Mouse (Mus musculus): ENCODE data around the gene Trnau1ap. TPM values are rescaled to one million over a fixed set of nuclear protein-coding genes. Genes with fewer than 3 reads are reported as not detected.
A peak's percentile ranks its signal among the peaks of the same experiment; 100 is the strongest.

Gene Trnau1ap
- polyA plus RNA-seq, 1 experiment from 2014 or later, result 69.9 TPM

GRCm38 (mm10) chr4:132338943-132339342 lies 9.6 kb upstream of the Trnau1ap start:
- no peak overlapping the region for H3K4me2 ChIP-seq
- H3K4me3 ChIP-seq (replicated peaks), result no peak overlapping the region
- no peak for ATAC-seq (ENCODE audit: low FRiP score)
- peaks cover 7% of the 10 kb centered on the region for H3K4me1 ChIP-seq
- no peaks in the 10 kb centered on the region for H3K27me3 ChIP-seq (replicated peaks)
- no peak overlapping the region for H3K27ac ChIP-seq (replicated peaks)
- WGBS, result 89% methylated on average over 13 of the region's 13 CpGs
- peaks cover 43% of the 10 kb centered on the region for H3K36me3 ChIP-seq
- no peaks in the 10 kb centered on the region for H3K9me3 ChIP-seq (replicated peaks)
- H3K9ac ChIP-seq (replicated peaks), result no peak overlapping the region

GRCm38 (mm10) chr4:132332880-132333279 lies 3.5 kb upstream of the Trnau1ap start:
- no peak overlapping the region for H3K4me3 ChIP-seq (replicated peaks)
- WGBS, result 90% methylated on average over 6 of the region's 6 CpGs
- ATAC-seq (ENCODE audit: low FRiP score), result no peak
- H3K4me2 ChIP-seq, result no peak overlapping the region
- no peak overlapping the region for H3K9ac ChIP-seq (replicated peaks)
- peaks cover 44% of the 10 kb centered on the region for H3K36me3 ChIP-seq
- peaks cover 12% of the 10 kb centered on the region for H3K4me1 ChIP-seq
- H3K9me3 ChIP-seq (replicated peaks), result no peaks in the 10 kb centered on the region
- no peak overlapping the region for H3K27ac ChIP-seq (replicated peaks)
- no peaks in the 10 kb centered on the region for H3K27me3 ChIP-seq (replicated peaks)

GRCm38 (mm10) chr4:132331960-132332359 lies 2.6 kb upstream of the Trnau1ap start:
- H3K9ac ChIP-seq (replicated peaks), result no peak overlapping the region
- no peak overlapping the region for H3K27ac ChIP-seq (replicated peaks)
- H3K9me3 ChIP-seq (replicated peaks), result no peaks in the 10 kb centered on the region
- no peaks in the 10 kb centered on the region for H3K27me3 ChIP-seq (replicated peaks)
- peaks cover 16% of the 10 kb centered on the region for H3K4me1 ChIP-seq
- no peak overlapping the region for H3K4me2 ChIP-seq
- 63% methylated on average over 3 of the region's 3 CpGs for whole genome bisulfite sequencing
- ATAC-seq (ENCODE audit: low FRiP score), result no peak
- no peak overlapping the region for H3K4me3 ChIP-seq (replicated peaks)
- H3K36me3 ChIP-seq, result peaks cover 42% of the 10 kb centered on the region

DNA sequence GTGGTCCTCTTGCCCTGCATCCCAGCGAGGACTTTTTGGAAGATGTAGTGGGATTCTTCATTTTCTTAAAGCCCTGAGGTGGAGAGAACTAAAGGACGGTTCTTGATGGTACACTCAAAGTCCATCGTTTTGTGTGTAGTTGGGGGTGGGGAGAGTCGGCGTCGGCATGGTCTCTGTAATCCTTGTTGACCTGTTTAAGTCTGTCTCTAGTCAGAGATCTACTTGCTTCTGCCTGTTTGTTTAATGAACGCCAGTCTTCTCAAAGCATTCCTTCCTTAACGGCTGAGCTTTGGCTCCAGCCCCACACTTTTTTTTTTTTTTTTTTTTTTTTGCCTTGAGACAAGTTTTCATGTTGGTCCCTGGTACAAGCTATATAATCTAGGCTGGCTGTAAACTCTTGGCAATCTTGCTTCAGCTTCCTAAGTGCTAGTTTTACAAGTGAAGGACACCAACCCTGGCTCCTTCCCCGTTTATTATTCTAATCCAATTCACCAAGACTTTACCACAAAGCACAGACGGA lies 557 bp upstream of the Trnau1ap start:
- H3K27me3 ChIP-seq (replicated peaks), result no peaks in the 10 kb centered on the region
- H3K27ac ChIP-seq (replicated peaks), result peak overlapping the region; percentile 88
- 8% methylated on average over 10 of the region's 10 CpGs for WGBS
- H3K9ac ChIP-seq (replicated peaks), result peak overlapping the region; percentile 94
- ATAC-seq (ENCODE audit: low FRiP score), result no peak; the same call in 1 of the 2 replicates
- no peaks in the 10 kb centered on the region for H3K9me3 ChIP-seq (replicated peaks)
- peak overlapping the region; percentile 88 for H3K4me3 ChIP-seq (replicated peaks)
- peaks cover 16% of the 10 kb centered on the region for H3K4me1 ChIP-seq
- peaks cover 38% of the 10 kb centered on the region for H3K36me3 ChIP-seq
- peak overlapping the region; percentile 79 for H3K4me2 ChIP-seq

DNA sequence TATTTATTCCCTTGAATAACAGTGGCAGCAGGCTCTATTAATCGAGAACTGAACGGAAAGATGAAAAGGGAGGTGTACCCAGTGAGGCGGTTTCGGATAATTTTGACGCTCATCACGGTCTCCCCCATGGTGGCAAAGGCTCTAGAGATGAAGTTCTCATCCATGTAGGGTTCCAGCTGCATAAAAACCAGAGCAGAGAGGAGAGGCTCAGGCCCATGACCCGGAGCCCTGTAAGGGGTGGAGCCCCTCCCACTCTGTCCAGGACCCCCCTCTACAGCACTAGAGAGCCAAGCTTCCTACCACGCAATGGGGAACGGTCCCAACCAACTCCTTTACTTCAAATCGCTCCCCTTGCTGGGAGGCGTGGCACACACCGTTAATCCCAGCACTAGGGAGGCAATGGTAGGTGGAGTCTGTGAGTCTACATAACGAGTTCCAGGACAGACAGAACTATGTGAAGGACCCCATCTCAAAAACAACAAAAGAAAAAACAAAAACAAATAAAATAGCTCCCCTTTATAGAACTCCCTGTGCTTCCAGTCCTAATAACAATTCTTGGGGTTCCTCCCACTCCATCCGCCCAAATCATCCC lies 851 bp downstream of the Trnau1ap start:
- H3K4me1 ChIP-seq, result peaks cover 16% of the 10 kb centered on the region
- H3K27me3 ChIP-seq (replicated peaks), result no peaks in the 10 kb centered on the region
- ATAC-seq (ENCODE audit: low FRiP score), result no peak
- WGBS, result 49% methylated on average over 14 of the region's 14 CpGs
- peak overlapping the region; percentile 88 for H3K4me3 ChIP-seq (replicated peaks)
- peak overlapping the region; percentile 88 for H3K27ac ChIP-seq (replicated peaks)
- peak overlapping the region; percentile 79 for H3K4me2 ChIP-seq
- H3K36me3 ChIP-seq, result peaks cover 39% of the 10 kb centered on the region
- H3K9ac ChIP-seq (replicated peaks), result peak overlapping the region; percentile 94
- H3K9me3 ChIP-seq (replicated peaks), result no peaks in the 10 kb centered on the region

DNA sequence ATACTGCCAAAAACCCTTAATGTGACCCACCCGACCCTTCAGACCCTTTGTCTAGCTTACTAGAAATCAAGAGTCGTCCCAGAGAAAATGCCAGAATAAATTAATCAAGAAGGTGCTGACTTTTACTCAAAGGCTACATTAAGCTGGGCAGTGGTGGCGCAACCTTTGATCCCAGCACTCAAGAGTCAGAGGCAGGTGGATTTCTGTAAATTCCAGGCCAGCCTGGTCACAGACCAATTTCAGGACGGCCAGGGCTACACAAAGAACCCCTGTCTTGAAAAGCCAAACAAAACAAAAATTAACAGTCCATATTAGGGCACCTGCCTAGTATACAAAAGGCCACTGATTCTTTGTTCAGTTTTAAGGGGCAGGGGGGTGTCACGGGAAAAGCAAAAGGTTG lies 2.9 kb downstream of the Trnau1ap start:
- 74% methylated on average over 5 of the region's 5 CpGs for WGBS
- peaks cover 16% of the 10 kb centered on the region for H3K4me1 ChIP-seq
- no peak overlapping the region for H3K4me3 ChIP-seq (replicated peaks)
- H3K4me2 ChIP-seq, result no peak overlapping the region
- H3K27me3 ChIP-seq (replicated peaks), result no peaks in the 10 kb centered on the region
- H3K36me3 ChIP-seq, result peaks cover 42% of the 10 kb centered on the region
- no peak overlapping the region for H3K27ac ChIP-seq (replicated peaks)
- ATAC-seq (ENCODE audit: low FRiP score), result no peak
- no peaks in the 10 kb centered on the region for H3K9me3 ChIP-seq (replicated peaks)
- no peak overlapping the region for H3K9ac ChIP-seq (replicated peaks)

DNA sequence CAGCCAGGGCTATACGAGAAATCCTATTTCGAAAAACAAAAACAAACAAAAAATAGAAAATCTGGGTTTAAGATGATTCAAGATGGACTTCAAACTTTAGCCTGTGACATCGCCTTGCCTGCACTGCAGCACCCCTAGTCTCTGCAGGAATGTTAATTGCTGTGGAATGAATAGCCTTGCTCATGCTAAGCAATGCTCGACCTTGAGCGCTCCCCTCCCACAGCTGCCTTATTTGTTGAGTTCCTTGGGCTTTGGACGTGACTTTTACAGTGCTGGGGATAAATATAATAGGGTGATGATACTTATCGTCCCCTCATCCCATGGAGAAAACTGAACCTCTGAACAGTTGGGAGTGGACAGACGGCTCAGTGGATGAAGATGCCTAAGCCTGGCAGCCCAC lies 13.6 kb downstream of the Trnau1ap start:
- H3K36me3 ChIP-seq, result peaks cover 86% of the 10 kb centered on the region
- H3K27me3 ChIP-seq (replicated peaks), result no peaks in the 10 kb centered on the region
- no peak overlapping the region for H3K9ac ChIP-seq (replicated peaks)
- H3K9me3 ChIP-seq (replicated peaks), result no peaks in the 10 kb centered on the region
- no peak overlapping the region for H3K27ac ChIP-seq (replicated peaks)
- ATAC-seq (ENCODE audit: low FRiP score), result no peak
- H3K4me3 ChIP-seq (replicated peaks), result no peak overlapping the region
- WGBS, result 83% methylated on average over 8 of the region's 8 CpGs
- H3K4me2 ChIP-seq, result no peak overlapping the region
- H3K4me1 ChIP-seq, result peaks cover under 1% of the 10 kb centered on the region

DNA sequence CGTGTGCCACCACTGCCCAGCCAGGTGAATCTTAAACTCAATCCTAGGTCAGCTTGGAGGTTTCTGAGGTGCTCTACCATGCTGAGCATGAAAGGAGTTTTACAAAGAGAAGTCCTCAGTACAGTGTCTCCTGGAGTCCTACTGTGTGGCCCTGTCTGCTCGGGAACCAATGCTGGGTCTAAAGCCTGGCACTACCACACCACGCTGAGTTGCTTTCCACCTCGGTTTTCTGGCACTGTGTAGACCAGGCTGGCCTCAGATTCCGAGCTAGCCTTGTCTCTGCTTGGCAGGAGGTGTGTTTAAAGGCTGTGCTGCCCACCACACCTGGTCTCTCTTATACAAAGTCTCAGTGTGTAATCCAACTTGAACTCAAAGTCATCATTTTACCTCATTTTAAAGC lies 16.7 kb downstream of the Trnau1ap start:
- Histone ChIP-seq H3K4me2 (no peak overlapping the region), H3K27me3 (replicated peaks) (no peaks in the 10 kb centered on the region), H3K4me1 (peaks cover 15% of the 10 kb centered on the region), H3K27ac (replicated peaks) (no peak overlapping the region), H3K4me3 (replicated peaks) (no peak overlapping the region), H3K9ac (replicated peaks) (no peak overlapping the region), H3K36me3 (peaks cover 67% of the 10 kb centered on the region), H3K9me3 (replicated peaks) (no peaks in the 10 kb centered on the region)
- ATAC-seq (ENCODE audit: low FRiP score), result no peak
- 85% methylated on average over 5 of the region's 5 CpGs for WGBS

DNA sequence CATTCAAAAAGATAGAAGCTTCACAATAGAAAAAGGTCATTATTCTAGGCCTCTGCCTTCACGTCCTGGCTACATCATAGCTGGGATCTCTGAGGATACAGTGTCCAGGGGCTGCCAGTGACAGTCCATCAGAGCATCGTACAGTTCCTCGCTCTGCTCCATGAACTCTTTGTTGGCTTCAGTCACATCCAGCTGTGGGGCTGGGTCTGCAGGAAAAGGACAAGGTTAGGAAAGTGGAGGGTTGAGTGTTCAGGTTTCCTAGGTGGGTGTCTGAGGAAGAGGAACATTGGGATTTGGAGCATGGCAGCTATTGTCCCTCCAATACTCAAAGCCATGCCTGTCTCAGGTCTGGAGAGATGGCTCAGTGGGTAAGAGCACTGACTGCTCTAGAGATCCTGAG lies 17.5 kb downstream of the Trnau1ap start:
- no peak overlapping the region for H3K27ac ChIP-seq (replicated peaks)
- peaks cover 15% of the 10 kb centered on the region for H3K4me1 ChIP-seq
- H3K9me3 ChIP-seq (replicated peaks), result no peaks in the 10 kb centered on the region
- peaks cover 62% of the 10 kb centered on the region for H3K36me3 ChIP-seq
- no peaks in the 10 kb centered on the region for H3K27me3 ChIP-seq (replicated peaks)
- no peak for ATAC-seq (ENCODE audit: low FRiP score)
- no peak overlapping the region for H3K4me2 ChIP-seq
- no peak overlapping the region for H3K9ac ChIP-seq (replicated peaks)
- H3K4me3 ChIP-seq (replicated peaks), result no peak overlapping the region
- WGBS, result 46% methylated on average over 3 of the region's 3 CpGs

- Histone ChIP-seq H3K4me1 (peaks cover 15% of the 10 kb centered on the region), H3K27me3 (replicated peaks) (no peaks in the 10 kb centered on the region), H3K4me3 (replicated peaks) (no peak overlapping the region), H3K9me3 (replicated peaks) (no peaks in the 10 kb centered on the region), H3K4me2 (no peak overlapping the region), H3K27ac (replicated peaks) (no peak overlapping the region), H3K9ac (replicated peaks) (no peak overlapping the region), H3K36me3 (peaks cover 56% of the 10 kb centered on the region)
- 24% methylated on average over 1 of the region's 1 CpGs for WGBS
- ATAC-seq (ENCODE audit: low FRiP score), result no peak
Observed at GRCm38 (mm10) chr4:132311209-132311608, 18.1 kb downstream of the Trnau1ap start.

- no peak for ATAC-seq (ENCODE audit: low FRiP score)
- WGBS, result 21% methylated on average over 10 of the region's 10 CpGs
- H3K36me3 ChIP-seq, result peaks cover 49% of the 10 kb centered on the region
- peak overlapping the region; percentile 85 for H3K27ac ChIP-seq (replicated peaks)
- H3K4me3 ChIP-seq (replicated peaks), result peak overlapping the region; percentile 57
- H3K4me1 ChIP-seq, result peaks cover 15% of the 10 kb centered on the region
- H3K9me3 ChIP-seq (replicated peaks), result no peaks in the 10 kb centered on the region
- H3K27me3 ChIP-seq (replicated peaks), result no peaks in the 10 kb centered on the region
- peak overlapping the region; percentile 79 for H3K9ac ChIP-seq (replicated peaks)
- peak overlapping the region; percentile 74 for H3K4me2 ChIP-seq
Observed at GRCm38 (mm10) chr4:132309849-132310472, 19.4 kb downstream of the Trnau1ap start.

DNA sequence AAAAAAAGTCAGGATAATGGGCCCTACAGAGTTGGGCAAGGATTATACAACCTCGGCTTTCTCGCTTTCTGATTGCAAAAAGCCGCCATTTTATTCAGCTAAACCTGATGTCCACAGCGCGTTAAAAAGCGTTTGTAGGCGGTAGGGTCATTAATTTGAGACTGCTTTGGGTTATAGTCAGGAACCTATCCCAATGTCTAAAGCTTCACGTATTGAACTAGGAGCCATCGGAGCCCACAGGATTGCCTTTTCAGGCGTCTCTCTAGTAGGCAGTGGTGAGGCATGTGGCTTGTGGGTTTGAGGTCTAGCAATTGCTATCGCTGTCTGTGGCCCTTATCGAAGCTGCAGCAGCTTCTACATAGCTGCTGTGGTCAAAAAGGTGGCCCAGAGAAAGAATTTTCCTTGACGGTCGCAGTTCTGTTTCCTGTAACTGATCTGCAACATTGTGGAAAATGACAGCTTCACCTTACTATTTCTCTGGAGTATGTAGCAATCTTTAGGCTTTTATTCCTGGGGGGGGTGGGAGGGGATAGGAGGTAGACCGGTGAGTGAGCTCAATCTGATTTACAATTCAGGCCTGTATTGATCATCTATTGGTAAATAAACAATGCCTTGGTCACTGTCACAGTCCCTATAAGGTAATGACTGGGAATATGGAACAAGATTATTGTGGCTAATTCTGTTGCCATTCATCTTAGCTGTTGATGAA lies 20.0 kb downstream of the Trnau1ap start:
- Histone ChIP-seq H3K4me2 (peak overlapping the region; percentile 74), H3K36me3 (peaks cover 43% of the 10 kb centered on the region), H3K9me3 (replicated peaks) (no peaks in the 10 kb centered on the region), H3K9ac (replicated peaks) (peak overlapping the region; percentile 79), H3K27ac (replicated peaks) (peak overlapping the region; percentile 85), H3K4me1 (peaks cover 15% of the 10 kb centered on the region), H3K27me3 (replicated peaks) (no peaks in the 10 kb centered on the region), H3K4me3 (replicated peaks) (peak overlapping the region; percentile 57)
- ATAC-seq (ENCODE audit: low FRiP score), result peak; percentile 23; the same call in 1 of the 2 replicates
- 0% methylated on average over 15 of the region's 15 CpGs for WGBS

All from neural tube, embryonic 15.5 days (tissue).